Mouse (Mus musculus): Measurements from ENCODE around the gene Ern2. TPM values are rescaled to one million over a fixed set of nuclear protein-coding genes. Genes with fewer than 3 reads are reported as not detected.

Gene Ern2
- polyA plus RNA-seq, 1 experiment from 2014 or later, result not detected

- no peaks in the 10 kb centered on the region; the same call in 1 of the 2 replicates for H3K4me1 ChIP-seq (replicated peaks; ENCODE audit: control insufficient read depth, insufficient read depth, low read length)
- no peak overlapping the region for H3K27ac ChIP-seq (ENCODE audit: low read depth, low read length)
- H3K9ac ChIP-seq (ENCODE audit: low read depth, low read length), result no peak overlapping the region
- no peak overlapping the region for H3K4me2 ChIP-seq
- no peak overlapping the region for H3K4me3 ChIP-seq (ENCODE audit: low read depth, low read length)
- H3K9me3 ChIP-seq (ENCODE audit: control insufficient read depth, low read length), result no peaks in the 10 kb centered on the region
- no peak for DNase-seq (ENCODE audit: low spot score)
- WGBS, result 76% methylated on average over 4 of the region's 4 CpGs
- peaks cover 18% of the 10 kb centered on the region for H3K36me3 ChIP-seq (ENCODE audit: control insufficient read depth, insufficient read depth, low read length)
- ATAC-seq (replicated peaks; ENCODE audit: low FRiP score), result no peak
- no peaks in the 10 kb centered on the region for H3K27me3 ChIP-seq (replicated peaks; ENCODE audit: control insufficient read depth, insufficient read depth, low read length)
Observed at GRCm38 (mm10) chr7:122152473-122152872, 33.5 kb downstream of the Ern2 start.

GRCm38 (mm10) chr7:122140991-122141390 lies 45.0 kb downstream of the Ern2 start:
- Histone ChIP-seq H3K27me3 (replicated peaks; ENCODE audit: control insufficient read depth, insufficient read depth, low read length) (no peaks in the 10 kb centered on the region), H3K4me1 (replicated peaks; ENCODE audit: control insufficient read depth, insufficient read depth, low read length) (no peaks in the 10 kb centered on the region), H3K36me3 (ENCODE audit: control insufficient read depth, insufficient read depth, low read length) (peaks cover 40% of the 10 kb centered on the region), H3K4me2 (no peak overlapping the region), H3K27ac (ENCODE audit: low read depth, low read length) (no peak overlapping the region), H3K9me3 (ENCODE audit: control insufficient read depth, low read length) (no peaks in the 10 kb centered on the region), H3K9ac (ENCODE audit: low read depth, low read length) (no peak overlapping the region), H3K4me3 (ENCODE audit: low read depth, low read length) (no peak overlapping the region)
- DNase-seq (ENCODE audit: low spot score) (no peak), ATAC-seq (replicated peaks; ENCODE audit: low FRiP score) (no peak)

GRCm38 (mm10) chr7:122138190-122138589 lies 47.8 kb downstream of the Ern2 start:
- Histone ChIP-seq H3K4me3 (ENCODE audit: low read depth, low read length) (no peak overlapping the region), H3K9me3 (ENCODE audit: control insufficient read depth, low read length) (no peaks in the 10 kb centered on the region), H3K9ac (ENCODE audit: low read depth, low read length) (no peak overlapping the region), H3K27ac (ENCODE audit: low read depth, low read length) (no peak overlapping the region), H3K27me3 (replicated peaks; ENCODE audit: control insufficient read depth, insufficient read depth, low read length) (no peaks in the 10 kb centered on the region), H3K4me1 (replicated peaks; ENCODE audit: control insufficient read depth, insufficient read depth, low read length) (0 out of 2 replicates have a peak, but pooled peaks cover 6% of the 10 kb centered on the region), H3K36me3 (ENCODE audit: control insufficient read depth, insufficient read depth, low read length) (peaks cover 25% of the 10 kb centered on the region), H3K4me2 (no peak overlapping the region)
- no peak for DNase-seq (ENCODE audit: low spot score)
- no peak for ATAC-seq (replicated peaks; ENCODE audit: low FRiP score)
- 92% methylated on average over 5 of the region's 5 CpGs for WGBS

- H3K27ac ChIP-seq (ENCODE audit: low read depth, low read length), result no peak overlapping the region
- H3K4me3 ChIP-seq (ENCODE audit: low read depth, low read length), result no peak overlapping the region
- H3K9me3 ChIP-seq (ENCODE audit: control insufficient read depth, low read length), result no peaks in the 10 kb centered on the region
- ATAC-seq (replicated peaks; ENCODE audit: low FRiP score) (no peak), DNase-seq (ENCODE audit: low spot score) (no peak)
- no peak overlapping the region for H3K4me2 ChIP-seq
- H3K27me3 ChIP-seq (replicated peaks; ENCODE audit: control insufficient read depth, insufficient read depth, low read length), result no peaks in the 10 kb centered on the region
- no peak overlapping the region for H3K9ac ChIP-seq (ENCODE audit: low read depth, low read length)
- H3K4me1 ChIP-seq (replicated peaks; ENCODE audit: control insufficient read depth, insufficient read depth, low read length), result 0 out of 2 replicates have a peak, but pooled peaks cover 6% of the 10 kb centered on the region
- H3K36me3 ChIP-seq (ENCODE audit: control insufficient read depth, insufficient read depth, low read length), result peaks cover 21% of the 10 kb centered on the region
Observed at GRCm38 (mm10) chr7:122137071-122137470, 48.9 kb downstream of the Ern2 start.

GRCm38 (mm10) chr7:122135070-122135469 lies 50.9 kb downstream of the Ern2 start:
- no peaks in the 10 kb centered on the region for H3K27me3 ChIP-seq (replicated peaks; ENCODE audit: control insufficient read depth, insufficient read depth, low read length)
- 71% methylated on average over 10 of the region's 10 CpGs for WGBS
- peaks cover 6% of the 10 kb centered on the region; the same call in 1 of the 2 replicates for H3K4me1 ChIP-seq (replicated peaks; ENCODE audit: control insufficient read depth, insufficient read depth, low read length)

GRCm38 (mm10) chr7:122133338-122133625 lies 52.7 kb downstream of the Ern2 start:
- H3K36me3 ChIP-seq (ENCODE audit: control insufficient read depth, insufficient read depth, low read length), result peaks cover 9% of the 10 kb centered on the region
- 13% methylated on average over 8 of the region's 8 CpGs for WGBS

More at GRCm38 (mm10) chr7:122135070-122135469, 50.9 kb downstream of the Ern2 start:
- Histone ChIP-seq H3K36me3 (ENCODE audit: control insufficient read depth, insufficient read depth, low read length) (peaks cover 14% of the 10 kb centered on the region), H3K4me3 (ENCODE audit: low read depth, low read length) (no peak overlapping the region), H3K27ac (ENCODE audit: low read depth, low read length) (no peak overlapping the region), H3K9ac (ENCODE audit: low read depth, low read length) (no peak overlapping the region), H3K4me2 (no peak overlapping the region), H3K9me3 (ENCODE audit: control insufficient read depth, low read length) (no peaks in the 10 kb centered on the region)
- DNase-seq (ENCODE audit: low spot score) (no peak), ATAC-seq (replicated peaks; ENCODE audit: low FRiP score) (no peak)

GRCm38 (mm10) chr7:122132497-122133337 lies 53.3 kb downstream of the Ern2 start, which contains the start of the genes Palb2 and Dctn5:
TSS of gene Palb2 (minus strand) at chr7:122132985.
TSS of gene Dctn5 (plus strand) at chr7:122133041.
- Histone ChIP-seq H3K4me3 (ENCODE audit: low read depth, low read length) (peak within 1 kb of the TSS; percentile 67), H3K27me3 (replicated peaks; ENCODE audit: control insufficient read depth, insufficient read depth, low read length) (no peaks in the 10 kb centered on the region), H3K9me3 (ENCODE audit: control insufficient read depth, low read length) (no peaks in the 10 kb centered on the region), H3K36me3 (ENCODE audit: control insufficient read depth, insufficient read depth, low read length) (peaks cover 10% of the 10 kb centered on the region), H3K9ac (ENCODE audit: low read depth, low read length) (peak within 1 kb of the TSS; percentile 95), H3K4me2 (peak within 1 kb of the TSS; percentile 62), H3K4me1 (replicated peaks; ENCODE audit: control insufficient read depth, insufficient read depth, low read length) (peaks cover 6% of the 10 kb centered on the region; the same call in 1 of the 2 replicates), H3K27ac (ENCODE audit: low read depth, low read length) (peak within 1 kb of the TSS; percentile 80)
- peak; percentile 98 for ATAC-seq (replicated peaks; ENCODE audit: low FRiP score)
- whole genome bisulfite sequencing, result under 1% methylated on average over 54 of the region's 54 CpGs
- peak; percentile 98 for DNase-seq (ENCODE audit: low spot score)

More at GRCm38 (mm10) chr7:122133338-122133625, 52.7 kb downstream of the Ern2 start:
- Histone ChIP-seq H3K27ac (ENCODE audit: low read depth, low read length) (no peak overlapping the region), H3K9me3 (ENCODE audit: control insufficient read depth, low read length) (no peaks in the 10 kb centered on the region), H3K4me1 (replicated peaks; ENCODE audit: control insufficient read depth, insufficient read depth, low read length) (peaks cover 6% of the 10 kb centered on the region; the same call in 1 of the 2 replicates), H3K27me3 (replicated peaks; ENCODE audit: control insufficient read depth, insufficient read depth, low read length) (no peaks in the 10 kb centered on the region), H3K4me3 (ENCODE audit: low read depth, low read length) (peak overlapping the region; percentile 67), H3K4me2 (peak overlapping the region; percentile 57), H3K9ac (ENCODE audit: low read depth, low read length) (peak overlapping the region; percentile 95)
- DNase-seq (ENCODE audit: low spot score) (no peak), ATAC-seq (replicated peaks; ENCODE audit: low FRiP score) (peak; percentile 29; the same call in 1 of the 2 replicates)

- H3K9ac ChIP-seq (ENCODE audit: low read depth, low read length), result peak overlapping the region; percentile 95
- peaks cover 13% of the 10 kb centered on the region for H3K36me3 ChIP-seq (ENCODE audit: control insufficient read depth, insufficient read depth, low read length)
- peaks cover 6% of the 10 kb centered on the region; the same call in 1 of the 2 replicates for H3K4me1 ChIP-seq (replicated peaks; ENCODE audit: control insufficient read depth, insufficient read depth, low read length)
- peak overlapping the region; percentile 62 for H3K4me2 ChIP-seq
- H3K27ac ChIP-seq (ENCODE audit: low read depth, low read length), result peak overlapping the region; percentile 80; the same call in 1 of the 2 replicates
- ATAC-seq (replicated peaks; ENCODE audit: low FRiP score), result no peak
- peak overlapping the region; percentile 67 for H3K4me3 ChIP-seq (ENCODE audit: low read depth, low read length)
- DNase-seq (ENCODE audit: low spot score), result no peak
- H3K9me3 ChIP-seq (ENCODE audit: control insufficient read depth, low read length), result no peaks in the 10 kb centered on the region
- H3K27me3 ChIP-seq (replicated peaks; ENCODE audit: control insufficient read depth, insufficient read depth, low read length), result no peaks in the 10 kb centered on the region
Observed at GRCm38 (mm10) chr7:122131834-122132233, 54.2 kb downstream of the Ern2 start.

GRCm38 (mm10) chr7:122126946-122127345 lies 59.1 kb downstream of the Ern2 start:
- Histone ChIP-seq H3K4me1 (replicated peaks; ENCODE audit: control insufficient read depth, insufficient read depth, low read length) (no peaks in the 10 kb centered on the region; the same call in 1 of the 2 replicates), H3K27me3 (replicated peaks; ENCODE audit: control insufficient read depth, insufficient read depth, low read length) (no peaks in the 10 kb centered on the region)

More at GRCm38 (mm10) chr7:122126946-122127345, 59.1 kb downstream of the Ern2 start:
- Histone ChIP-seq H3K4me3 (ENCODE audit: low read depth, low read length) (no peak overlapping the region), H3K9ac (ENCODE audit: low read depth, low read length) (no peak overlapping the region), H3K36me3 (ENCODE audit: control insufficient read depth, insufficient read depth, low read length) (peaks cover 26% of the 10 kb centered on the region), H3K27ac (ENCODE audit: low read depth, low read length) (no peak overlapping the region), H3K4me2 (no peak overlapping the region), H3K9me3 (ENCODE audit: control insufficient read depth, low read length) (no peaks in the 10 kb centered on the region)
- ATAC-seq (replicated peaks; ENCODE audit: low FRiP score), result no peak
- 93% methylated on average over 11 of the region's 11 CpGs for WGBS
- DNase-seq (ENCODE audit: low spot score), result no peak

Measured in liver, embryonic 11.5 days (tissue).